Mouse (Mus musculus) limb, embryonic 14.5 days (tissue): Measurements from ENCODE around the gene Coro1a. TPM values are rescaled to one million over a fixed set of nuclear protein-coding genes. Genes with fewer than 3 reads are reported as not detected.

Experiments
- ATAC-seq: fragments of 200-750 bp; cut with Nextera tagmentation; 2 replicates; pipeline ENCODE4 v1.8.0; 2017; ENCODE audit warnings: low read depth, moderate number of reproducible peaks, moderate TSS enrichment; ENCODE audit not compliant: low FRiP score
- DNase-seq: peaks from one replicate; pipeline ENCODE4 v3.0.0-alpha.2; 2015; ENCODE audit warnings: low spot score
- H3K27ac ChIP-seq: fragments of 300-500 bp; sonication (generic); replicated peaks from 2 replicates; pipeline ENCODE4 v1.5.1; 2014; ENCODE audit warnings: low read depth, mild to moderate bottlenecking, low read length, moderate library complexity, mixed read lengths
- H3K27me3 ChIP-seq: fragments of 300-500 bp; sonication (generic); 2 replicates; pipeline ENCODE4 v1.6.1; 2014; ENCODE audit warnings: low read length, mixed read lengths; ENCODE audit not compliant: control insufficient read depth, insufficient read depth
- H3K36me3 ChIP-seq: fragments of 300-500 bp; sonication (generic); 2 replicates; pipeline ENCODE4 v1.6.1; 2014; ENCODE audit warnings: mild to moderate bottlenecking, low read length, moderate library complexity, mixed read lengths; ENCODE audit not compliant: control insufficient read depth, insufficient read depth
- H3K4me1 ChIP-seq: fragments of 300-500 bp; sonication (generic); 2 replicates; pipeline ENCODE4 v1.6.1; 2014; ENCODE audit warnings: antibody characterized with exemption, low read length, mixed read lengths; ENCODE audit not compliant: control insufficient read depth, insufficient read depth
- H3K4me2 ChIP-seq: fragments of 300-500 bp; sonication (generic); replicated peaks from 2 replicates; pipeline ENCODE4 v1.6.1; 2014; ENCODE audit warnings: low read depth, mild to moderate bottlenecking, low read length, moderate library complexity; ENCODE audit not compliant: severe bottlenecking
- H3K4me3 ChIP-seq: fragments of 300-500 bp; sonication (generic); replicated peaks from 2 replicates; pipeline ENCODE4 v1.5.1; 2014; ENCODE audit warnings: low read length
- H3K9ac ChIP-seq: fragments of 300-500 bp; sonication (generic); 2 replicates; pipeline ENCODE4 v1.6.1; 2014; ENCODE audit warnings: mild to moderate bottlenecking, low read depth, low read length, moderate library complexity; ENCODE audit not compliant: severe bottlenecking
- H3K9me3 ChIP-seq: fragments of 300-500 bp; sonication (generic); 2 replicates; pipeline ENCODE4 v1.6.1; 2016; ENCODE audit warnings: low read length; ENCODE audit not compliant: control insufficient read depth
- POLR2A ChIP-seq: fragments of 200-500 bp; IDR thresholded peaks from 2 replicates; pipeline ENCODE4 v1.8.0; 2012; ENCODE audit warnings: inconsistent platforms, mild to moderate bottlenecking, moderate library complexity, borderline replicate concordance; ENCODE audit not compliant: insufficient read depth, insufficient read length; ENCODE audit errors: extremely low read depth
- WGBS: fragments of 180-500 bp; shearing (Covaris S2); extraction: QIAGEN DNeasy Blood & Tissue Kit; methylation state at CpG from one replicate; pipeline ENCODE4 v1.1.7; 2014; 5-methylcytosine and 5-hydroxymethylcytosine counted together
- polyA plus RNA-seq, 2 experiments: library from polyadenylated mRNA; depleted of rRNA in 1 of 2; stranded (reverse) in 1 of 2; unstranded in 1 of 2; fragments of >200 nt; fragmentation: Nextera tagmentation in 1 of 2; extraction: Ambion mirVana in 1 of 2; gene quantifications; 2 replicates each; pipeline versions ENCODE4 v1.2.1 to v1.2.3; 2012 to 2014

Gene Coro1a
- polyA plus RNA-seq, 2 experiments: 33.4 to 45.0 TPM

DNA sequence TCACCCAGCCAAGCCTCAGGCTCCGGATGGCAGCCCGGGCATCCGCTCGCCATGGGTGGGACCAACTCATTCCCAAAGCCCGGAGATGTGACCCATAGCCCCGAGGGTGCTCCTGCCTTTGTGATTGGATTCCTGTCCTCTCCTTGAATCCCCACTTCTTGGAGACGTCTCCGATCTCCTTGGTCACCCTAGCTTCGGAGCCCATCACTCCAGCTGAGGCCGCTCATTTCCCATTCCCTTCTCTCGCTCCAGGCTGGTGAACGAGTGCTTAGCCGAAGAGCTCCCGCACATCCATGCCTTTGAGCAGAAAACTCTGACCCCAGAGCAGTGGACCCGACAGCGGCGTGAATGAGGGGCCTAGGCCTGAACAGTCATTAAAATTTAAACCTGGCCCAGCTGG is 11.3 kb downstream of the Coro1a start:
- Histone ChIP-seq H3K36me3 (peaks cover 18% of the 10 kb centered on the region), H3K27me3 (no peaks in the 10 kb centered on the region), H3K4me2 (peak overlapping the region; percentile 82), H3K9ac (peak overlapping the region; percentile 72), H3K27ac (0 out of 2 replicates have a peak overlapping the region, but pooled peaks have one; percentile 38), H3K4me3 (peak overlapping the region; percentile 81), H3K4me1 (peaks cover 17% of the 10 kb centered on the region), H3K9me3 (no peaks in the 10 kb centered on the region)
- DNase-seq: no peak
- ATAC-seq: no peak
- TF ChIP-seq POLR2A: no peak
- 2% methylated on average over 17 of the region's 17 CpGs for WGBS

DNA sequence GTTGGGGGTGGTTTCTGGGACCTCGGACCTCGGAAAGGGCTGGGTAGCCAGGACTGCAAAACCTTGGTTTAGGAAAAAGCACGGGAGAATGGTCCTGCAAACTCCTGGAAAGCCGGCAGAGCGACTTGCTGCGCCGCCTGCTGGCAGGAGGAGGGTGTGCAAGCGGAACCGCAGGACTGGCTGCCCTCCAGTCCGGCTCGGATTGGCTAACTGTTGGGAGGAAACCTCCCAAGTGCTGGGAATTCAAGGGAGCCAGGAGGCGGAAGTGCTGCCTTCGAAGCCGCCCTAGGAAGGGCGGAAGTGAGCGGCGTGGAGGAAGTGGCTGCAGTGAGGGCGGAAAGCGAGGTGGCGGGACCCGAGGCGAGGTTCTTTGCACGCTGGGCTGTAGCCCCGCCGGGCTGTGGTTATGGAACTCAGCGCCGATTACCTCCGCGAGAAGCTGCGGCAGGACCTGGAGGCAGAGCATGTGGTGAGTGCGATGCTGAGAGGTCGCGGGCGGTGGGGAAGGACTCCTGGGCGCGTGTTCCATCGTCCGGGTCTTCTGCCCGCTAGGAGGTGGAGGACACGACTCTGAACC is 11.9 kb downstream of the Coro1a start, which contains the start of gene Slx1b:
Gene Slx1b, minus strand, starts transcription at position 154 of the 577 bp plus-strand sequence.
- ATAC-seq (peak; percentile 96), DNase-seq (peak; percentile 96)
- Histone ChIP-seq H3K4me1 (peaks cover 17% of the 10 kb centered on the region), H3K4me2 (peak within 1 kb of the TSS; percentile 82), H3K4me3 (peak within 1 kb of the TSS; percentile 81), H3K27ac (peak within 1 kb of the TSS; percentile 94), H3K9me3 (no peaks in the 10 kb centered on the region), H3K36me3 (peaks cover 24% of the 10 kb centered on the region), H3K9ac (peak within 1 kb of the TSS; percentile 88), H3K27me3 (no peaks in the 10 kb centered on the region)
- peak; percentile 66; the same call in 1 of the 2 replicates for TF ChIP-seq POLR2A
- WGBS: 1% methylated on average over 30 of the region's 40 CpGs

DNA sequence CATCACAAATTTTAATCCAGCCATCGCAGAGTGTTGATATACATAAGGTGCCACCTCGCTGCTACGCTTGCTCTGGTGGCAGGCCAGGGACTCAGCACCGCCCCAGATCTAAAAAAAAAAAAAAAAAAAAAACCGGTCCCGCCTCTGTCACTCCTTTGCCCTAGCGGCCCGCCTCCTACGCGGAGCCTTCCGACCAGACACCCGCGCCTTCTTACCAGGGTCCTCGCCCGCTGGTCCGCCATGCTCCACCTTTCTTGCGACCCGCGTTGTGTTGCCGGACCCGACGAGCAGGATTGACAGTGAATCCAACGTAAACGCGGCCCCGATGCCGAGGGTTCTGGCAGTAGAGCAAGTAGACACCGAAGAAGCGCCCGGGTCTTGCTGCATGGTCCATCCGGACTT is 12.4 kb downstream of the Coro1a start, which contains the start of gene Bola2:
Gene Bola2, plus strand, starts transcription at position 192 of the 402 bp plus-strand sequence.
- under 1% methylated on average over 28 of the region's 31 CpGs for WGBS
- ATAC-seq: peak; percentile 56
- H3K27me3 ChIP-seq: no peaks in the 10 kb centered on the region
- H3K9me3 ChIP-seq: no peaks in the 10 kb centered on the region
- H3K27ac ChIP-seq: peak within 1 kb of the TSS; percentile 94
- peak; percentile 57 for DNase-seq
- peak within 1 kb of the TSS; percentile 82 for H3K4me2 ChIP-seq
- peaks cover 26% of the 10 kb centered on the region for H3K36me3 ChIP-seq
- no peak for TF ChIP-seq POLR2A
- H3K4me3 ChIP-seq: peak within 1 kb of the TSS; percentile 81
- peaks cover 17% of the 10 kb centered on the region for H3K4me1 ChIP-seq
- peak within 1 kb of the TSS; percentile 88 for H3K9ac ChIP-seq

DNA sequence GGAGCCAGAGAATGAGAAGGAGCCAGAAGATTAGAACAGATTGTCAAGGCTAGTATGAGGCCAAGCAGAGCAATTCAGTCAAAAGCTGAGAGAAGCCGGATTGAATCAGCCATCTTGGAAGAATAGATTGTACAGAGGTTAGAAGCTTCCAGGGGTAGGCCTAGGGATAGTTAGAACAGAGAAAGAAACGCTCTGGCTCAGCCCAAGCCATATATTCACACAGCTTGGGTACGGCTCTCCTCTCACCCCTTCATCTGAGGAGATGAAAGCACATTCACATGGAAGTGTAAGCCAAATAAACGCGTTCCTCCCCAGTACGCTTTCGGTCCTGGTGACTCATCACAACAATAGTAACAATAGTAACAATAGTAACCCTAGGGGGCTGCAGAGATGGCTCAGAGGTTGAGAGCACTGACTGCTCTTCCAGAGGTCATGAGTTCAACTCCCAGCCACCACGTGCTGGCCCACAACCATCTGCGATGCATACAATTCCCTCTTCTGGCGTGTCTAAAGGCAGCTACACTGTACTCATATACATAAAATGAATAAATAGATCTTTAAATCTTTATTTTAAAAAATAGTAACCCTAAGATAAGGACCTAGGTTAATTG is 13.0 kb downstream of the Coro1a start:
- Histone ChIP-seq H3K36me3 (peaks cover 30% of the 10 kb centered on the region), H3K4me1 (peaks cover 17% of the 10 kb centered on the region), H3K9ac (peak overlapping the region; percentile 88), H3K4me3 (peak overlapping the region; percentile 81), H3K4me2 (peak overlapping the region; percentile 82), H3K27ac (no peak overlapping the region), H3K27me3 (no peaks in the 10 kb centered on the region), H3K9me3 (no peaks in the 10 kb centered on the region)
- no peak for TF ChIP-seq POLR2A
- DNase-seq (no peak), ATAC-seq (no peak)
- WGBS: 46% methylated on average over 10 of the region's 10 CpGs

DNA sequence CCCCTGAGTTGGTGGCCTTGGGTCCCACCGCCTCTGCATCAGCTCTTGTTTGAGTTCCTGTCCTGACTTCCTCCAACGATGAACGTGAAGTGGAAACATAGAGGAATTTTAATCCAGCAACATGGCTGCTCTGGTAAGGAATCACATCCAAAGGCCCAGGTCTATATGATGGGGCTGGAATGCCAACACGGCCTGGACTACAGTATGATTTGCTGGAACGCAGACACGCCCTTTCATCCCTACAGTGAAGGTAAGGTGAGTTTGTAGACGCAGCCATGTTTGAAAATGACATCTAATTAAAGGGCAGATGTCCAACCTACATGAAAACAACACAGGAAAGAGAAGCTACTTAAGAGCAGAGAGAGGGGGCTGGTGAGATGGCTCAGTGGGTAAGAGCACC is 13.8 kb downstream of the Coro1a start:
- H3K9ac ChIP-seq: no peak overlapping the region

More for the DNA sequence above, 13.8 kb downstream of the Coro1a start:
- H3K4me1 ChIP-seq: peaks cover 17% of the 10 kb centered on the region
- H3K4me3 ChIP-seq: no peak overlapping the region
- DNase-seq: no peak
- TF ChIP-seq POLR2A: no peak
- no peaks in the 10 kb centered on the region for H3K9me3 ChIP-seq
- H3K4me2 ChIP-seq: no peak overlapping the region
- no peaks in the 10 kb centered on the region for H3K27me3 ChIP-seq
- H3K27ac ChIP-seq: no peak overlapping the region
- WGBS: 86% methylated on average over 7 of the region's 7 CpGs
- peaks cover 27% of the 10 kb centered on the region for H3K36me3 ChIP-seq
- ATAC-seq: no peak
